Mouse (Mus musculus): Measurements from ENCODE around the gene Ctsz. TPM values are rescaled to one million over a fixed set of nuclear protein-coding genes. Genes with fewer than 3 reads are reported as not detected.

The Ctsz gene
- polyA plus RNA-seq, 1 experiment from 2014 or later: 101 TPM

DNA sequence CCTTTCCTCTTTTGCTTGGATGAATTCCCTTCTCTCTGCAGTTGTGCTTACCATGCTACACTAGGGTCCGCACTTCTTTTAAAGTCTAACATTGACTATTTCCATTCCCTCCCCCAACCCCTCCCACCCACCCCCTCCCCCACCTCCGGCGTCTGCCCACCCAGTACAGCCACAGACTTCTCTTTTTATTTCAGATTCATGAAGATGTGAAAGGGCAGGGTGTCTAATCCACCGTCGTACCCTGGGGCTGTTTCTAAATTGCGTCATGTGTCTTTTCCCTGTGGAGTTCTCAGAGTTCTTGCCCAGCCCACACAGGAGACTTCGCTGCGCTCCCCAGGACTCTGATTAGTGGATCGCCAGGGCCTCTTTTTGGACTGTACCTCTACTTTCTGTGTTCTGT, 46.3 kb downstream of the Ctsz start:
- WGBS: 79% methylated on average over 8 of the region's 9 CpGs
- Histone ChIP-seq H3K4me2 (no peak overlapping the region), H3K27ac (ENCODE audit: poor library complexity, severe bottlenecking) (no peak overlapping the region), H3K4me3 (no peak overlapping the region), H3K27me3 (replicated peaks) (no peaks in the 10 kb centered on the region), H3K4me1 (replicated peaks) (no peaks in the 10 kb centered on the region), H3K36me3 (no peaks in the 10 kb centered on the region), H3K9ac (no peak overlapping the region), H3K9me3 (replicated peaks) (peaks cover 4% of the 10 kb centered on the region; the same call in 1 of the 2 replicates)
- no peak for ATAC-seq (ENCODE audit: insufficient number of reproducible peaks, low FRiP score)

DNA sequence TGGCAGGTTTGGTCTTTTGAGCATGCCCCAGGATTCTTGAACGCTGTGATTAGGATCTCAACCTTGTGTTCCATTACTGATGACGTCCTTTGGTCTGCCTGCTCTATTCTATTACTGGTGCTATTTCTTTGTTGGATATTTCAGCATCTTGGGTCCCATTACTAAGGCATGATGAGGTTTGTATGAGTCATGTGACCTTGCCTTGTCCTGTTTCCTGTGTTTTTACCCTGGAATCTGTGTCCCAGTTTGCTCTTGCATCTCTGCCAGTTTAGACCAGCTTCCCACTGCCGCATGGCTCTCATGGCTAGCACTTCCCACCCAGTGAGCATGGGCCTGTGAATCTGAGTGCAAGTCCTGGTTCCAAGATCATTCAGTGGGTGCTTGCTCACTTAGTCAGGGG, 46.9 kb downstream of the Ctsz start:
- no peaks in the 10 kb centered on the region for H3K36me3 ChIP-seq
- H3K4me3 ChIP-seq: no peak overlapping the region
- WGBS: 79% methylated on average over 3 of the region's 3 CpGs
- H3K27me3 ChIP-seq (replicated peaks): no peaks in the 10 kb centered on the region
- ATAC-seq (ENCODE audit: insufficient number of reproducible peaks, low FRiP score): no peak
- H3K9ac ChIP-seq: no peak overlapping the region
- H3K4me1 ChIP-seq (replicated peaks): no peaks in the 10 kb centered on the region
- H3K9me3 ChIP-seq (replicated peaks): peaks cover 4% of the 10 kb centered on the region; the same call in 1 of the 2 replicates
- H3K4me2 ChIP-seq: no peak overlapping the region
- H3K27ac ChIP-seq (ENCODE audit: poor library complexity, severe bottlenecking): no peak overlapping the region

DNA sequence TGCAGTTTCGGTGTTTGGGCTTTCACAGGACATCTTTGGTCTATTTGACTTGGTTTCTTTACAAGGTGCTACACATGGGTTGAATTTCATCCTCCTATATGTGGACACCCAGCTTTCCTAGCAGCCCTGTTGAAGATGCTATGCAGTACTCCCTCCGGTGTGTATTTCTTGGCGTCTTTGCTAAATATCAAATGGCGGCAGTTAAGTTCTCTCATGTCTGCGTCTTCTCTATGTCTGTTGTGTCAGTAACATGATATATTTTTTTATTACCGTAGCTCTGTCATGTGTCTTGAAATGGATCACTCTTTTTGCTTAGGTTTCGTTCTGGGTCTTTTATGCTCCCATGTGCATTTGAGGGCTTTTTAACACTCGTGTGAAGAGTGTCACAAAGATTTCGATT, 57.8 kb downstream of the Ctsz start:
- no peak overlapping the region for H3K27ac ChIP-seq (ENCODE audit: poor library complexity, severe bottlenecking)
- H3K36me3 ChIP-seq: no peaks in the 10 kb centered on the region
- no peaks in the 10 kb centered on the region for H3K9me3 ChIP-seq (replicated peaks)
- no peak overlapping the region for H3K4me3 ChIP-seq
- H3K4me1 ChIP-seq (replicated peaks): no peaks in the 10 kb centered on the region
- ATAC-seq (ENCODE audit: insufficient number of reproducible peaks, low FRiP score): no peak
- H3K4me2 ChIP-seq: no peak overlapping the region
- WGBS: 87% methylated on average over 9 of the region's 9 CpGs
- H3K9ac ChIP-seq: no peak overlapping the region
- no peaks in the 10 kb centered on the region for H3K27me3 ChIP-seq (replicated peaks)

Other genes starting within 250 kb of the Ctsz start
- gene Gnas, start 154.7 kb downstream of the Ctsz start, polyA plus RNA-seq (2016; fragmentation: Nextera tagmentation; extraction: Ambion mirVana): 1,446 and 1,448 TPM in 2 replicates
- gene Gm20721, start 92.3 kb downstream of the Ctsz start, polyA plus RNA-seq (2016; fragmentation: Nextera tagmentation; extraction: Ambion mirVana): 8.9 and 9.8 TPM in 2 replicates
- gene Nelfcd, start 23.2 kb downstream of the Ctsz start, polyA plus RNA-seq (2016; fragmentation: Nextera tagmentation; extraction: Ambion mirVana): 89.3 and 94.0 TPM in 2 replicates
- 7.5 and 13.8 TPM in 2 replicates for gene Tubb1, start 11.7 kb upstream of the Ctsz start, polyA plus RNA-seq (2016; fragmentation: Nextera tagmentation; extraction: Ambion mirVana)
- 1,038 and 1,054 TPM in 2 replicates for gene Atp5e, start 25.1 kb upstream of the Ctsz start, polyA plus RNA-seq (2016; fragmentation: Nextera tagmentation; extraction: Ambion mirVana)
- gene Prelid3b, start 34.0 kb upstream of the Ctsz start, polyA plus RNA-seq (2016; fragmentation: Nextera tagmentation; extraction: Ambion mirVana): 136 and 137 TPM in 2 replicates
- gene Zfp831, start 204.5 kb upstream of the Ctsz start, polyA plus RNA-seq (2016; fragmentation: Nextera tagmentation; extraction: Ambion mirVana): not detected in 2 replicates